Mouse (Mus musculus) heart, embryonic 11.5 days (tissue): ENCODE measurements around the gene Tgfb2. TPM values are rescaled to one million over a fixed set of nuclear protein-coding genes. Genes with fewer than 3 reads are reported as not detected.
A peak's percentile ranks its signal among the peaks of the same experiment; 100 is the strongest.

ENCODE experiments used
- ATAC-seq: fragments of 200-750 bp; cut with Nextera tagmentation; replicated peaks from 2 replicates; pipeline ENCODE4 v1.8.0; 2017; ENCODE audit warnings: moderate library complexity; ENCODE audit not compliant: insufficient number of reproducible peaks, low FRiP score, low TSS enrichment
- H3K27ac ChIP-seq: fragments of 300-500 bp; sonication (generic); 2 replicates; pipeline ENCODE4 v1.5.1; 2014; ENCODE audit warnings: mild to moderate bottlenecking, low read depth, low read length
- H3K27me3 ChIP-seq: fragments of 300-500 bp; sonication (generic); 2 replicates; pipeline ENCODE4 v1.6.1; 2014; ENCODE audit warnings: mild to moderate bottlenecking, low read length, mixed read lengths; ENCODE audit not compliant: control insufficient read depth, insufficient read depth
- H3K36me3 ChIP-seq: fragments of 300-500 bp; sonication (generic); 2 replicates; pipeline ENCODE4 v1.6.1; 2014; ENCODE audit warnings: mild to moderate bottlenecking, low read length, moderate library complexity, mixed read lengths; ENCODE audit not compliant: control insufficient read depth, insufficient read depth
- H3K4me1 ChIP-seq: fragments of 300-500 bp; sonication (generic); 2 replicates; pipeline ENCODE4 v1.6.1; 2014; ENCODE audit warnings: low read length; ENCODE audit not compliant: control insufficient read depth, insufficient read depth
- H3K4me2 ChIP-seq: fragments of 300-500 bp; sonication (generic); 2 replicates; pipeline ENCODE4 v1.6.1; 2014; ENCODE audit warnings: mild to moderate bottlenecking, moderate library complexity
- H3K4me3 ChIP-seq: fragments of 300-500 bp; sonication (generic); 2 replicates; pipeline ENCODE4 v1.5.1; 2014; ENCODE audit warnings: low read depth, low read length
- H3K9ac ChIP-seq: fragments of 300-500 bp; sonication (generic); 2 replicates; pipeline ENCODE4 v1.6.1; 2014; ENCODE audit warnings: mild to moderate bottlenecking, low read depth, low read length, moderate library complexity
- H3K9me3 ChIP-seq: fragments of 300-500 bp; sonication (generic); replicated peaks from 2 replicates; pipeline ENCODE4 v1.6.1; 2016; ENCODE audit warnings: low read length; ENCODE audit not compliant: control insufficient read depth
- WGBS: fragments of 180-500 bp; shearing (Covaris S2); extraction: QIAGEN DNeasy Blood & Tissue Kit; methylation state at CpG from one replicate; pipeline ENCODE4 v1.1.7; 2014; ENCODE audit not compliant: insufficient replicate concordance; 5-methylcytosine and 5-hydroxymethylcytosine counted together
- polyA plus RNA-seq: library from polyadenylated mRNA; unstranded; fragments of >200 nt; fragmentation: Nextera tagmentation; extraction: Ambion mirVana; gene quantifications from 2 replicates; pipeline ENCODE4 v1.2.1, GENCODE M21; 2014

Gene Tgfb2
- polyA plus RNA-seq, 1 experiment from 2014 or later = 56.5 TPM

GRCm38 (mm10) chr1:186722299-186722698 lies 16.5 kb upstream of the Tgfb2 start:
- 80% methylated on average over 9 of the region's 9 CpGs for WGBS
- no peaks in the 10 kb centered on the region for H3K27me3 ChIP-seq
- no peaks in the 10 kb centered on the region for H3K4me1 ChIP-seq
- H3K36me3 ChIP-seq = peaks cover 14% of the 10 kb centered on the region
- H3K9me3 ChIP-seq = no peaks in the 10 kb centered on the region
- H3K4me3 ChIP-seq = no peak overlapping the region
- H3K9ac ChIP-seq = no peak overlapping the region
- H3K27ac ChIP-seq = no peak overlapping the region
- H3K4me2 ChIP-seq = no peak overlapping the region
- ATAC-seq = no peak

GRCm38 (mm10) chr1:186721846-186722245 lies 16.1 kb upstream of the Tgfb2 start:
- peak; percentile 42; the same call in 1 of the 2 replicates for ATAC-seq
- H3K4me1 ChIP-seq = no peaks in the 10 kb centered on the region
- no peak overlapping the region for H3K27ac ChIP-seq
- H3K9ac ChIP-seq = 0 out of 2 replicates have a peak overlapping the region, but pooled peaks have one; percentile 36
- no peak overlapping the region for H3K4me3 ChIP-seq
- no peaks in the 10 kb centered on the region for H3K9me3 ChIP-seq
- H3K4me2 ChIP-seq = no peak overlapping the region
- WGBS = 35% methylated on average over 12 of the region's 12 CpGs
- peaks cover 14% of the 10 kb centered on the region for H3K36me3 ChIP-seq
- H3K27me3 ChIP-seq = no peaks in the 10 kb centered on the region

GRCm38 (mm10) chr1:186721166-186721565 lies 15.4 kb upstream of the Tgfb2 start:
- Histone ChIP-seq H3K4me1 (no peaks in the 10 kb centered on the region), H3K27ac (no peak overlapping the region), H3K4me2 (no peak overlapping the region), H3K27me3 (no peaks in the 10 kb centered on the region), H3K36me3 (peaks cover 14% of the 10 kb centered on the region), H3K4me3 (no peak overlapping the region), H3K9me3 (no peaks in the 10 kb centered on the region), H3K9ac (no peak overlapping the region)
- ATAC-seq = no peak
- WGBS = 93% methylated on average over 11 of the region's 11 CpGs

GRCm38 (mm10) chr1:186719708-186720107 lies 13.9 kb upstream of the Tgfb2 start:
- H3K36me3 ChIP-seq = peaks cover 14% of the 10 kb centered on the region
- whole genome bisulfite sequencing = 92% methylated on average over 9 of the region's 9 CpGs
- H3K27ac ChIP-seq = no peak overlapping the region
- no peak for ATAC-seq
- H3K4me3 ChIP-seq = no peak overlapping the region
- no peak overlapping the region for H3K9ac ChIP-seq
- no peaks in the 10 kb centered on the region for H3K9me3 ChIP-seq
- H3K4me2 ChIP-seq = no peak overlapping the region
- H3K27me3 ChIP-seq = no peaks in the 10 kb centered on the region
- no peaks in the 10 kb centered on the region for H3K4me1 ChIP-seq

GRCm38 (mm10) chr1:186718881-186719280 lies 13.1 kb upstream of the Tgfb2 start:
- WGBS = 82% methylated on average over 5 of the region's 5 CpGs
- Histone ChIP-seq H3K27me3 (no peaks in the 10 kb centered on the region), H3K9me3 (no peaks in the 10 kb centered on the region), H3K9ac (no peak overlapping the region), H3K4me1 (no peaks in the 10 kb centered on the region), H3K4me2 (no peak overlapping the region), H3K4me3 (no peak overlapping the region), H3K27ac (no peak overlapping the region), H3K36me3 (peaks cover 14% of the 10 kb centered on the region)
- no peak for ATAC-seq

- H3K36me3 ChIP-seq = peaks cover 8% of the 10 kb centered on the region
- no peak for ATAC-seq
- H3K9me3 ChIP-seq = no peaks in the 10 kb centered on the region
- H3K27ac ChIP-seq = no peak overlapping the region
- WGBS = 80% methylated on average over 17 of the region's 17 CpGs
- H3K27me3 ChIP-seq = no peaks in the 10 kb centered on the region
- H3K4me3 ChIP-seq = no peak overlapping the region
- H3K4me2 ChIP-seq = no peak overlapping the region
- H3K9ac ChIP-seq = no peak overlapping the region
- H3K4me1 ChIP-seq = no peaks in the 10 kb centered on the region
Measured at GRCm38 (mm10) chr1:186714980-186715896, 9.4 kb upstream of the Tgfb2 start.

GRCm38 (mm10) chr1:186714215-186714614 lies 8.4 kb upstream of the Tgfb2 start:
- no peaks in the 10 kb centered on the region for H3K4me1 ChIP-seq
- no peak overlapping the region for H3K9ac ChIP-seq
- ATAC-seq = no peak
- H3K27me3 ChIP-seq = no peaks in the 10 kb centered on the region
- no peaks in the 10 kb centered on the region for H3K9me3 ChIP-seq
- no peak overlapping the region for H3K4me3 ChIP-seq
- 84% methylated on average over 4 of the region's 4 CpGs for WGBS
- no peak overlapping the region for H3K4me2 ChIP-seq
- 0 out of 2 replicates have a peak, but pooled peaks cover 2% of the 10 kb centered on the region for H3K36me3 ChIP-seq
- no peak overlapping the region for H3K27ac ChIP-seq

GRCm38 (mm10) chr1:186712802-186713471 lies 7.1 kb upstream of the Tgfb2 start:
- no peak for ATAC-seq
- H3K9ac ChIP-seq = no peak overlapping the region
- 2% methylated on average over 3 of the region's 3 CpGs for WGBS
- no peak overlapping the region for H3K4me3 ChIP-seq
- H3K27me3 ChIP-seq = no peaks in the 10 kb centered on the region
- H3K36me3 ChIP-seq = 0 out of 2 replicates have a peak, but pooled peaks cover 2% of the 10 kb centered on the region
- H3K27ac ChIP-seq = no peak overlapping the region
- no peak overlapping the region for H3K4me2 ChIP-seq
- H3K9me3 ChIP-seq = no peaks in the 10 kb centered on the region
- H3K4me1 ChIP-seq = no peaks in the 10 kb centered on the region
